Mouse (Mus musculus): ENCODE results near the gene Gripap1.

DNA sequence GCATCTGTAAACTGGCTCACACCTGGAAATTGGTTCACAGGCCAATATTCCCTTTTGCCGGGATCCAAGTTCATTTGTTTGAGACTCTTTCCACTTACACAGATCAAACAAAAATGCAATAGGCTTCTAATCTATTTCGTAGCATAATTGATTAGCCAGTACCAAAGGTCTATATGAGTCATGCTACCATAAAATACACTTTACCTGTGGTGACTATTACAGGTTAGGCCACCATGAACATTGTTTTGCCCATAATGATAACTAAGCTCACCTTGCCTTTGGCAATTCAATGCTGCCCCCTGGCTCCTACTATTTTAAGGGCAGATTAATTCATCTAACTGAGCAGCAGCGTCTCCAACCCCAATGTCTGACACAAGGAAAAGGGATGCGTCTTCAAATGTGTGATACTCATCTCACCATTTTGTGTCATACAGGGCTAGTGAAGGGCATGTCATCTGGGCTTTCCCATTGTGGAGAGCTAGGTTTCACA is 6.9 kb upstream of the Gripap1 start:
- TF ChIP-seq CTCF (conservative IDR thresholded peaks at IDR 0.05; ENCODE audit: low read length) (no peak), POU5F1 (IDR thresholded peaks at IDR 0.05; ENCODE audit: borderline replicate concordance, low read length) (no peak), NANOG (IDR thresholded peaks at IDR 0.05; ENCODE audit: borderline replicate concordance, low read length) (no peak)
